Mouse (Mus musculus) mature B cell (primary cell): ENCODE results near the gene Dcaf4.

Source experiments
- in situ Hi-C: fragments of 300-500 bp; cut with MboI; formaldehyde crosslinking; loops from 2 replicates; pipeline ENCODE4 v1.14.3; 2019

The Dcaf4 gene

GRCm38 (mm10) chr12:83495248-83495960 is 24.9 kb upstream of the Dcaf4 start:
- in situ Hi-C loops: loop anchor here (25.0 kb wide), 1 partner anchor 383 kb away; no protein-coding TSS in a partner anchor

- in situ Hi-C loops: loop anchor here (25.0 kb wide), 1 partner anchor 384 kb away; no protein-coding TSS in a partner anchor
Observed at GRCm38 (mm10) chr12:83495961-83496282, 24.3 kb upstream of the Dcaf4 start.

- in situ Hi-C loops: loop anchor here (25.0 kb wide), 1 partner anchor 384 kb away; no protein-coding TSS in a partner anchor
Observed at GRCm38 (mm10) chr12:83496336-83496735, 23.9 kb upstream of the Dcaf4 start.

DNA sequence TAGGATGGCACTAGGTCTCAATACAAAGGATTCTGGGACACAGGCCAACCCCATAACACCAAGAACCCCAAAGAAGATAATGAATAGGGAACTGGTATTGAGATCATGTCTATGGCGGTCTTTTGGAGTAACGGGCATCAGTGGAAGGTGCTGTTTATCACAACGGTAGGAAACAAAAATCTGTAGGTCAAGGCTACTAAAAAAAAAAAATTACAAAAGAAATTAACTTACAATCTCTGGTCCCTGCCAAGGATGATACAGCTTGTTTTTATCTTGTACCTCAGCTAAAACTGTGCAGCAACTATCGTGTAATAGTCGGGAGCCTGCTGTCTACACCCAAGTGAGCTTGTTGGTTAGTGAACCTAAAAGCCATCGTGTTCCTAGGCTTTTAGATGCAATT is 23.5 kb upstream of the Dcaf4 start:
- in situ Hi-C loops: loop anchor here (25.0 kb wide), 1 partner anchor 384 kb away; no protein-coding TSS in a partner anchor

DNA sequence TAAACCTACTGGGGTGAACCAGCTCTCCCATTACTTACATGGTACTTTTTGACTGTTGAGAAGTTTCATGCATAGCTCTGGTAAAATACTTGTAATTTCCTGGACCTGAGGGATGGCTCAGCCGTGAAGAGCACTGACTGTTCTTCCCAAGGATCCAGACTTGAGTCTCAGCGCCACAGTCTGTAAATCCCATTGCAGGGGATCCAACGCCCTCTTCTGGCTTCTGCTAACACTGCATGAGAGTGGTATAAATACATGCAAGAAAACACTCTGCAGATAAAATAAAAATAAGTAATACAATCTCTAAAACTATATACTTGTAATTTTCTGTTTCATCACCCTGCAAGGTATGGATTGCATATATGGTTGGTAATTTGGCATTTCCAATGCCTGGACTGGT is 22.3 kb upstream of the Dcaf4 start:
- in situ Hi-C loops: loop anchor here (25.0 kb wide), 1 partner anchor 386 kb away; no protein-coding TSS in a partner anchor

DNA sequence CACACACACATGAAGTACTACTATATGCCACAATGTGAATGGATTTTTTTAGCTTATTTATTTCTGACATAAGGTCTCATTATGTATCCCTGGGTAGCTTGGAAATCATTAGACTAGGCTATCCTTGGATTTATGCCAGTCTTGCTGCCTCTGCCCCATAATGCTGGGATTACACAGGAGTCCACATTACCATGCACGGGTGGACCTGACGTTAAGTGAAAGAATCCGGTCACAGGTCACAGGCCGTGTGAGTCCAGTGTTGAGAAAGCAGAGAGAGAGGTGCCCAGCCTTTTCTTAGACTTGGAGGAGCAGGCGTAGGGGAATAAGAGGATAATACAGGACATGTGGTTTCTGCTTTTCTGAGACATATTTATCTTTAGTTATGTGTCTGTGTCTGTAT is 21.0 kb upstream of the Dcaf4 start:
- in situ Hi-C loops: loop anchor here (25.0 kb wide), 1 partner anchor 387 kb away; no protein-coding TSS in a partner anchor

DNA sequence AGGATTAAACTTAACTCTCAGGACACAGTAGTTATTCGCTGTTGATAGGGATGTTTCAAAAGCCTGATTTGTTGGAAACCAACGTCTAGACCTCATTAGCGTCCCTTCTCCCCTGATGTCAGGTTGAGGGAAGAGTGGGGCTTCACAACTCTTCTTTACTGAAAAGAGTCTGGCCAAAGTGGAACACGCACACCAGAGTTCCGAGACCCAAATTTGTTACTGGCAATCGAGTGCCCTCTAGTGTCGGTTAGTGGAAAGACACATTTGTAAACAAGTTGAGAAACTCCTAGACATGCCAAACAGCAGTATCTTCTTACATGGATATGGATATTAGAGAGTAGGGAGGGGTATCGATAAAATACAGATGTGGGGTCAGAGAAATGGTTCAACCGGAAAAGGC is 18.1 kb upstream of the Dcaf4 start:
- in situ Hi-C loops: no loop called here

DNA sequence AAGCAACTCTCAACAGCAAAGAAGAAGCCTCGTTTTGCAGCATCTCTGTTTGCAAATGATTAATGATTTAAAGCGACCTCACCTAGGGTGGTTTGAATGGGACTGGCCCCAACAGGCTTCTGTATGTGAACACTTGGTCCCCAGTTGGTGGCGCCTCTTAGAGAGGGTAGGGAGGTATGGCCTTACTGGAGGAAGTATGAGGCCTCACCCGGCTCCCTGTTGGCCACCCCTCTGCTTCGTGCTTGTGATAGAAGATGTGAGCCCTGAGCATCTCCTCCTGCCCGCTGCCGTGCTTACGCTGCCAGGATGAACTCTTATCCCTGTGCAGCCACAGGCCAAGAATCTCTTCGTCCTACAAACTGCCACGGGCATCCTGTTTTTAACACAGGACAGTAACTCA is 13.7 kb upstream of the Dcaf4 start:
- in situ Hi-C loops: no loop called here

GRCm38 (mm10) chr12:83510586-83510985 is 9.7 kb upstream of the Dcaf4 start:
- in situ Hi-C loops: no loop called here

- in situ Hi-C loops: no loop called here
Observed at GRCm38 (mm10) chr12:83512783-83513182, 7.5 kb upstream of the Dcaf4 start.

DNA sequence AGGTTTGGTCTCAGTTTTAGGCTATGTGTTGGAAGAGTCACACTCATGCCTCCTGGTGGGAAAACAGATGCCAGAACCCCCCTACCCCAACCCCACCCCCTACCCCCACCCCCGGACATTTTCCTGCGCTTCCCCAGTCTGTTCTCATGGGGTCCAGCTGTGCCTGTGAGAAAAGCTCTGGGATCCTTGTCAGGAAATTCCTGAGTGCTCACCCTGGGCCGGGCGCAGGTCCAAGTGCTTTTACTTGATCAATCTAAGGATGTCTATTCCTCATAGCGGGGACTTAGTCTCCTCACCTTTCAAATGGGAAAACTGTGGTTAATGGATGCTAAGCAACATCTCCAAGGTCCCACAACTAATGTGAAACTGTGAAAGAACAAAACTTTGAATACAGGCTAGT is 7.1 kb upstream of the Dcaf4 start:
- in situ Hi-C loops: no loop called here

DNA sequence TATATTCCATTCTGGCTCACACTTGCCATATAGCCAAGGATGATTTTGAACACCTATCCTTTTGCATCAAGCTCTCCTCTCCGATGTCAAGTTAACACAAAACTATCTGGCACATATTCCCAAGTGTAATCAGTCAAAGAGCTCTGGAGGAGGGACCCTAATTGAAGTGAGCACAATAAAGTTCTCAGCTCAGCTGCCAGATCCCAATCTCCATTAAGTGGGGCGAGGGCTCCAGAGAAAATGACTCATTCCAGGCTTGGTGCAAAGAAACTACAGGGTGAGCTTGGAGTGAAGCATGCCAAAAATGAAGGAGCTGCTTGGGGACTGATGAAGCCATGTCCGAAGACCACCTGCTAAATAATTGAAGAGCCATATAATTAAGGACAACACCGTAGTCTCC is 6.0 kb upstream of the Dcaf4 start:
- in situ Hi-C loops: no loop called here

- in situ Hi-C loops: no loop called here
Observed at GRCm38 (mm10) chr12:83517580-83517979, 2.7 kb upstream of the Dcaf4 start.

- in situ Hi-C loops: no loop called here
Observed at GRCm38 (mm10) chr12:83521083-83521482, 817 bp downstream of the Dcaf4 start.

DNA sequence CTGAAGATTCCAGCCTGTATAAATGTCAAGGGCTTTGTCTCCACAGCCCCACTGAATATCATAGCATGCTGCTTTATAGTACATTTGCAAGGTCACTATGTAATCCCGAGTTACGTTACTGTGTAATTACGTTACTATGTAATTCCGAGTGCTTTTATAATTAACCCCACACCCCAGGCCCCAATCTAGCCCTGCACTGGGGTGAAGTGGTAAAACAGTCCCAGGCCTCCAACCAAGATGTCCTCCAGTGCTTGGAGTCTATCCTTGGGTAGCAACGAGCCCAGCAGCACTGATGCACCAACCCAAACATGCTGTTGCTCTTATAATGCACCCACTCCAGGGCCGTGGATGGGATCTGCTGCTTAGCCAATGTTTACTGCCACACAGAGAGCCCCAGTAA is 2.8 kb downstream of the Dcaf4 start:
- in situ Hi-C loops: no loop called here

DNA sequence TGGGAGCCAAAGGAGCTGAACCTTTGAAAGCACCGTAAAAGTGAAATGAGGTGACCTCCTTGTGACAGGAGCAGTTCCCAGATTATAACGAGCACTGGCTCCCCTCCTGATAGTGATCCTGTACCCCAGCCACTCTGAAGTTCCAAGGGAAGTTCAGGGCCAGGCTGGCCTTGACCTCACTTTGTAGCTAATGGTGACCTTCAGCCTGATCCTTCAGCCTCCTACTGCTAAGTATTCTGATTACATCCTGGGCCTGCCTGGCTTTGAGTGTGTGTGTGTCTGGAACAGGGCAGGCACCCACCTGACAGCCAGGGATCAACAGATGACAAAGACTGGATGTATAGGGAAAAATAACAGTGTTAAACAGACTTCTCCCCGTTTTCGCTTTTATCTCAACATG is 3.6 kb downstream of the Dcaf4 start:
- in situ Hi-C loops: no loop called here

- in situ Hi-C loops: no loop called here
Observed at GRCm38 (mm10) chr12:83524329-83524728, 4.1 kb downstream of the Dcaf4 start.

DNA sequence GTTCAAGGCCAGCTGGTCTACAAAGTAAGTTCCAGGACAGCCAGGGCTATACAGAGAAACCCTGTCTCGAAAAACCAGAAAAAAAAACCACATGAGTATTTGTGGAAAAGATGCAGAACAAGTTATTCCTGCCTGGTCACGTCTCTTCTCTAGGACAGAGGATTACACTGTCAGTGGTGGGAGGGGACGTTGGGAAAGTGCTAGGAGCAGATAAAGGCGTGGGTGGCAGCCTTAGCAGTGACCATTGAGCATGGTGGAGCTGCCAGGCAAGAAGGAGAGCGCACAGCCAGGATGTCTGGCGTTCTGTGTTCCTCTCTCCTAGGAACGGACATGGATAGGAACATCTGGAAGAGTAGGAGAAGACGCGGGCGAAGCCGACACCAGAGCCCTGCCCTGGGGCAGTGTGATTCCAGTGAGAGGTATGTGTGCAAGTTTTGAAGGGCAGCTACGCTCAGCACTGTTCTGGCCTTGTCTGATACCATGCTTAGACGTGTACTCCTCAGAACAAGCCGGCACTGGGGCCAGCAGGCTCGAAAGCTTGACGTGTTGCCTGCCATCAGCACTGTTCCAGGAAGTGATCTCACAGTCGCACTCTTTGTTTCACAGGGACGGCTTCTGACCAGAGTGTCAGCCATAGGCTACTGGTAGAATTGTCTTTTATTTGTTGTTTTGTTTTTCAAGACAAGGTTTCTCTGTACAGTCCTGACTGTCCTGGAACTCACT is 5.7 kb downstream of the Dcaf4 start:
- in situ Hi-C loops: no loop called here

- in situ Hi-C loops: no loop called here
Observed at GRCm38 (mm10) chr12:83527816-83528215, 7.5 kb downstream of the Dcaf4 start.

- in situ Hi-C loops: no loop called here
Observed at GRCm38 (mm10) chr12:83528665-83529064, 8.4 kb downstream of the Dcaf4 start.

GRCm38 (mm10) chr12:83531992-83532391 is 11.7 kb downstream of the Dcaf4 start:
- in situ Hi-C loops: no loop called here

DNA sequence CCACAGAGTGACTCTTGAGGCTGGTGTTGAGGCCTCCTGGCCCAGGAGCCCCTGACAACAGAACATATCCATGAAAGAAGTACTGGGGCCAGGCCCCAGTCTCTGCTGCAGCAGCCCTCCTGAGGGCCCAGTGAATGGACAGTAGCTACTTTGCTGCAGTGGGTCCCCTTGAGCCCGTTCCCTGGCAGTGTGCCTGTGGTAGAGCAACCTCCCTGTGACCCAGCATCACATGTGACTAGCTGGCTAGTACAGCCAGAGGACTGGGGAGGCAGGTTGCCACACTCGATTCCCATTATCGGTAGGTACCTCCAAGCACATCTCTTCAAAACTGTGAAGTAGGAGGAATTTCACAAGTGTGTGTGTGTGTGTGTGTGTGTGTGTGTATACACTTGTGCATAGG is 12.7 kb downstream of the Dcaf4 start:
- in situ Hi-C loops: no loop called here

- in situ Hi-C loops: no loop called here
Observed at GRCm38 (mm10) chr12:83534190-83534589, 13.9 kb downstream of the Dcaf4 start.
